Mouse (Mus musculus): ENCODE data around the gene Ttll12.
A peak's percentile ranks its signal among the peaks of the same experiment; 100 is the strongest.

Gene Ttll12

GRCm38 (mm10) chr15:83594513-83595363 lies at the start of gene Ttll12:
Ttll12 (minus strand) TSS chr15:83595157.
- peak; percentile 92 for DNase-seq (ENCODE audit: low spot score)

GRCm38 (mm10) chr15:83642518-83642917 lies 47.6 kb upstream of the Ttll12 start:
- no peak for DNase-seq (ENCODE audit: low spot score)

- DNase-seq (ENCODE audit: low spot score), result no peak
Measured at GRCm38 (mm10) chr15:83640208-83640607, 45.3 kb upstream of the Ttll12 start.

DNA sequence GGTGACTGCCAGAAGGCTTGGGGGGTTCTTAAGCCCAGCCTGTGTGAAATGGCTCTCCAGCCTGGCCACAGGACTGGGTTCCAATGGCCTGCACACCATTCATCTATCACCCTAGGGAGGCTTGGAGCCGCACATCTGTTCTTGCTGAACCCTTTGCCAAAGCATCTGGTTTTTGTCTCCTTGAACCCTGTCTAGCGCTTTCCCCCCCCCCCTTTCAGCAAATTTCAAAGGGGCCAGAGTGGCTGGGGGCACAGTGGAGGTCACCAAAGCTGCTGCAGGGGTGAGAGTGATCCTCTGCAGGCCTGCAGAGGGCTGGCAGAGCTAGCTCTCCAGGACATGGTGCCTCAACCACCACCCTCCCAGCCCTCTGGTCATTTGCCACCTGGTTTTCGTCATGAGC lies 44.2 kb upstream of the Ttll12 start:
- DNase-seq (ENCODE audit: low spot score), result no peak

- no peak for DNase-seq (ENCODE audit: low spot score)
Measured at GRCm38 (mm10) chr15:83638196-83638899, 43.4 kb upstream of the Ttll12 start.

- DNase-seq (ENCODE audit: low spot score), result no peak
Measured at GRCm38 (mm10) chr15:83636759-83637158, 41.8 kb upstream of the Ttll12 start.

GRCm38 (mm10) chr15:83635251-83635650 lies 40.3 kb upstream of the Ttll12 start:
- DNase-seq (ENCODE audit: low spot score), result no peak

- DNase-seq (ENCODE audit: low spot score), result no peak
Measured at GRCm38 (mm10) chr15:83634076-83634475, 39.1 kb upstream of the Ttll12 start.

DNA sequence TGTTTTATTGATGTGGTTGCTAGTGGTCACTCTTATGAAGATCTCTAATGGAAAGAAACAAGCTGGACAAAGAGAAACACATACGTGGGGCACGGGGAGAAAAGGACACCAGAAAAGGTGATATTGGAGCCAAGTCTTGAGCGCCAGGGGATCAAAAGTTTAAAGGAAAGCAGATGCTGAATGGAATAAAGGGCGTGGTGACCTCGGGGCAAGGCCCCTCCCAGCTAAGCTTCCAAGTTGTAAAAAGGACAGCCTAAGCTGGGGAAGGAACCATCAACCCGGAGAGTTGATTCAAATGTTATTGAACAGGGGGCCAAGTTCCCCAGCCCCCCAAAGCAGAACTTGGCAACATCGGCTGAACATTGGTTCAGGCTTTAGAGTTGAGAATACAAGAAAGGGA lies 36.1 kb upstream of the Ttll12 start:
- no peak for DNase-seq (ENCODE audit: low spot score)

- no peak for DNase-seq (ENCODE audit: low spot score)
Measured at GRCm38 (mm10) chr15:83629716-83630115, 34.8 kb upstream of the Ttll12 start.

GRCm38 (mm10) chr15:83626142-83626645 lies 31.2 kb upstream of the Ttll12 start:
- no peak for DNase-seq (ENCODE audit: low spot score)

GRCm38 (mm10) chr15:83615245-83615644 lies 20.3 kb upstream of the Ttll12 start:
- DNase-seq (ENCODE audit: low spot score), result no peak

GRCm38 (mm10) chr15:83607115-83607802 lies 12.3 kb upstream of the Ttll12 start:
- DNase-seq (ENCODE audit: low spot score), result peak; percentile 64

DNA sequence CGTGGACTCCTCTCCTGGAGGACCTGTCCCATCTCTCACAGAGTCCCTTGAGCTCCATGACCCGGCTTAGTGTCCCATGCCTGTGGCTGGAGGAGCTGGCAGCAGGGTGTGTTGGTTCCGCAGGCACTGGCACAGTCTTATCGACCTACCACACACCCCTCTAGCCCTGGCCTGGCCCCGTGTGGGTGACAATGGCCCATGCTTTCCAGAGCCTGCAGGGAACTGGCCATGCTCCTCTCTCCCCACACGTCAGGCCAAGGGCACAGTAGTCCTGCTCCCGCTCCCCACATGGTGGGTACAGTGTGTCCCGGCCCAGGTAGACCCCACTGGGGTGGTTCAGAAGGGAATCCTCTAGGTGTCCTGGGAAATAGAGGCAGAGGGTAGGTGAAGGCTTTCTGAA lies 11.7 kb upstream of the Ttll12 start:
- DNase-seq (ENCODE audit: low spot score), result no peak

GRCm38 (mm10) chr15:83606216-83606615 lies 11.3 kb upstream of the Ttll12 start:
- no peak for DNase-seq (ENCODE audit: low spot score)

DNA sequence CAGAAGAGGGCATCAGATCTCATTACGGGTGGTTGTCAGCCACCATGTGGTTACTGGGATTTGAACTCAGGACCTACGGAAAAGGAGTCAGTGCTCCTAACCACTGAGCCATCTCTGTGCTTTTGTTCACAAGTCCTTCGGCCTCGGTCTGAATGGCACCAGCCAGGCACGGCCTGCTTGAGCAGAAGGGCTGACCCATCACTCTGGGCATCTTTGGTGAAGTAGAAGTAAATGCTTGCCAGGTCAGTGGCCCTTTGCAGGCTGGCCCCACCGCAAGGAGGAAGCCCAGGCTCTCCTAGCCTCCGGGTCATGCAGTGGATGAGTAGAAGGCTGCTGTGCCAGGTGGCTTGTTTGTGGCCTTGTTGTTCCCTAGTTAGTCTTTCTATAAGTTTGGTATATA lies 8.5 kb upstream of the Ttll12 start:
- no peak for DNase-seq (ENCODE audit: low spot score)

- DNase-seq (ENCODE audit: low spot score), result no peak
Measured at GRCm38 (mm10) chr15:83603046-83603396, 8.1 kb upstream of the Ttll12 start.

DNA sequence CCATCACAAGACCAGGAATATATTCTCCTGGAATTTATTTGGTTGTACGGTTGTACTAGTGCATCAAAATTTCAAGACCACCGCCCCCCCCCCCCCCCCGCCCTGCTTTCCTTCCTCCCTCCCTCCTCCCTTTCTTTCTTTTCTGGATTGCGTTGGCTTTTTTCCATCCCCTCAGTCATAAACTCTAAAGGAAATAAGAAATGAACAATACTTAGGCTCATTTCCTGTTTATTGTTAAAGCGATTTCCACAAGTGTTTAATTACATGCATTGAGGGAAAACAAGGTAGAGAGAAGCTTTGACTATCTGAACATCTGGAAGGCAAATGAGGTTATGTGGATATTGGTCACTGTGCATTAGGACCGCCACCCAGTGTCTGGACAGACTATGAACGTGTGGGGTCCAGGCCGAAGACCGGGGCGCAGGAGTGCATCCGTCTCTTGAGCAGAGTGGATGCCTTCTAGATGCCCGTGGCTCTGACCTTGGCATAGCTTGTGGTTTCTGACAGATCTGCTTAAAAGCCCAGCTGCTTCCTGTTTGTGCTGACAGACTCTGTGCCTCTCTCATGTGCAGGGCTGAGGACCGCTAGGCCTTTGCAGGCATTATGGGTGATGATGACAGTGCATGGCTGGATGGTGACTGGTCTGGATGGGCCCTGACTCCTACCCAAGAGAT lies 7.6 kb upstream of the Ttll12 start:
- no peak for DNase-seq (ENCODE audit: low spot score)

DNA sequence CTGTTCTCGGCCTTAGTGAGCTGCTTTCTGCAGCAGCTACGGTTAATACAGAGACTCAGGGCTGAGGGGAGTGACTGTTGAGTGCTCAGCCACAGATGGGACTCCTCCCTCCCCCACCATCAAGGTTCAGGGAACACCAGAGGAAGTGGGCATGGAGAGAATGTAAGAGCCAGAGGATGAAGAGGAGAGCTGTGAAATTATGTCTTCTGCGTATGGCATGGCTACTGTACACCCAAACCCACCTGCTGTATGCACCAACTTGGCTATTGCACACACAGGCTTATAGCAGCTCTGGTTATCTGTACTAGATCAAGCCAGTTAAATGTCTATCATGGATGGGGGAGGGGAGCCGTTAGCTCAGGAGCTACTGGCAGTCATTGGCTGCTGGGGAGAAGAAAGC lies 6.2 kb upstream of the Ttll12 start:
- no peak for DNase-seq (ENCODE audit: low spot score)

GRCm38 (mm10) chr15:83596833-83597232 lies 1.9 kb upstream of the Ttll12 start:
- no peak for DNase-seq (ENCODE audit: low spot score)

- no peak for DNase-seq (ENCODE audit: low spot score)
Measured at GRCm38 (mm10) chr15:83595364-83595711, 381 bp upstream of the Ttll12 start.

Measured in urinary bladder, postnatal 25 days (tissue).